Mouse (Mus musculus): ENCODE measurements around the gene 1700001O22Rik. TPM values are rescaled to one million over a fixed set of nuclear protein-coding genes. Genes with fewer than 3 reads are reported as not detected.

The 1700001O22Rik gene
- polyA plus RNA-seq, 1 experiment from 2014 or later: 1.3 TPM

DNA sequence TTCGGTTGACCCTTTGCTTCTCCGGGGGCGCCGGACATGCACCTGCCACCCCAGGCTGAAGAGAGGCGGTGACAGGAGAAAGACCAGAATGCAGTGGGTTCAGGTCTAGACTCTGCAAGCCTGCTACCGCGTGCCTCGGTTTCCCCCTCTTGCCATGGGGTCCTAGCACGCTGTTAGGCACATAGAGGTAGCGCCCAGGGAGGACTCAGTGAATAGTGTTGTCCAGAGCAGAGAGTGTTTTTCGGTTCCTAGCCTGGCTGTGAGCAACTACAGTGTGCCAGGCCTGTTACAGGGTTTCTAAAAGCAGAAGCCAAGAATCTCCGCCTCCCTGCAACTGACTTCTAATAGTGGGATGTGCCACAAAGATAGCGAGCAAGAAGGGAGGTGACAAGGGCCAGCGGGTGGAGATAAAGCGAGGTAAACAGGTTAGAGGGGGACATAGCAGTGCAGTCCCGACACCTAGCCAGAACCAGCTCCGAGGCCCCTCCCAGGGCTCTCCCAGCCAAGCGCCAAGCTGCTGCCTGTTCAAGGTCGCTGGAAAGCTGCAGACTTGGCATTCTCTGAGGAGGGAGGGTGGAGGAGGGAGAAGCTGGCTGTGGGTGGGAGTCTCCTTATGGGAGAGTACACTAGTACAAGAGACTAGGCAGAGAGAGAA is 31.5 kb downstream of the 1700001O22Rik start:
- WGBS: 7% methylated on average over 19 of the region's 19 CpGs
- ATAC-seq: peak; percentile 57

GRCm38 (mm10) chr2:30771368-30771805 is 32.1 kb downstream of the 1700001O22Rik start:
- Histone ChIP-seq H3K27ac (peak overlapping the region; percentile 88), H3K9me3 (no peaks in the 10 kb centered on the region), H3K4me3 (replicated peaks) (peak overlapping the region; percentile 41), H3K36me3 (no peaks in the 10 kb centered on the region), H3K4me1 (replicated peaks) (peaks cover 37% of the 10 kb centered on the region), H3K27me3 (no peaks in the 10 kb centered on the region), H3K9ac (replicated peaks) (peak overlapping the region; percentile 76), H3K4me2 (replicated peaks) (peak overlapping the region; percentile 71)
- 0% methylated on average over 50 of the region's 51 CpGs for WGBS
- peak; percentile 51 for ATAC-seq

More for the DNA sequence above, 31.5 kb downstream of the 1700001O22Rik start:
- no peaks in the 10 kb centered on the region for H3K27me3 ChIP-seq
- H3K27ac ChIP-seq: peak overlapping the region; percentile 88
- no peaks in the 10 kb centered on the region for H3K36me3 ChIP-seq
- peaks cover 37% of the 10 kb centered on the region for H3K4me1 ChIP-seq (replicated peaks)
- H3K9me3 ChIP-seq: no peaks in the 10 kb centered on the region
- H3K4me3 ChIP-seq (replicated peaks): peak overlapping the region; percentile 41
- peak overlapping the region; percentile 71 for H3K4me2 ChIP-seq (replicated peaks)
- peak overlapping the region; percentile 76 for H3K9ac ChIP-seq (replicated peaks)

GRCm38 (mm10) chr2:30769187-30769586 is 34.3 kb downstream of the 1700001O22Rik start:
- Histone ChIP-seq H3K4me3 (replicated peaks) (no peak overlapping the region), H3K9me3 (0 out of 2 replicates have a peak, but pooled peaks cover 6% of the 10 kb centered on the region), H3K27me3 (no peaks in the 10 kb centered on the region), H3K4me2 (replicated peaks) (no peak overlapping the region), H3K4me1 (replicated peaks) (peaks cover 37% of the 10 kb centered on the region), H3K9ac (replicated peaks) (no peak overlapping the region), H3K36me3 (no peaks in the 10 kb centered on the region), H3K27ac (no peak overlapping the region)
- ATAC-seq: no peak
- 60% methylated on average over 6 of the region's 6 CpGs for WGBS

GRCm38 (mm10) chr2:30768529-30768928 is 34.9 kb downstream of the 1700001O22Rik start:
- no peak for ATAC-seq
- Histone ChIP-seq H3K36me3 (no peaks in the 10 kb centered on the region), H3K4me3 (replicated peaks) (no peak overlapping the region), H3K27me3 (no peaks in the 10 kb centered on the region), H3K9ac (replicated peaks) (no peak overlapping the region), H3K4me1 (replicated peaks) (peaks cover 37% of the 10 kb centered on the region), H3K9me3 (0 out of 2 replicates have a peak, but pooled peaks cover 6% of the 10 kb centered on the region), H3K4me2 (replicated peaks) (no peak overlapping the region), H3K27ac (no peak overlapping the region)
- WGBS: 84% methylated on average over 5 of the region's 5 CpGs

GRCm38 (mm10) chr2:30767626-30768240 is 35.7 kb downstream of the 1700001O22Rik start:
- Histone ChIP-seq H3K4me2 (replicated peaks) (no peak overlapping the region), H3K27ac (0 out of 2 replicates have a peak overlapping the region, but pooled peaks have one; percentile 30), H3K4me3 (replicated peaks) (no peak overlapping the region), H3K9me3 (0 out of 2 replicates have a peak, but pooled peaks cover 8% of the 10 kb centered on the region), H3K27me3 (no peaks in the 10 kb centered on the region), H3K36me3 (no peaks in the 10 kb centered on the region), H3K4me1 (replicated peaks) (peaks cover 33% of the 10 kb centered on the region), H3K9ac (replicated peaks) (no peak overlapping the region)
- WGBS: 76% methylated on average over 7 of the region's 7 CpGs
- no peak for ATAC-seq

GRCm38 (mm10) chr2:30766446-30766845 is 37.0 kb downstream of the 1700001O22Rik start:
- no peak overlapping the region for H3K4me2 ChIP-seq (replicated peaks)
- 85% methylated on average over 5 of the region's 5 CpGs for WGBS
- no peak overlapping the region for H3K9ac ChIP-seq (replicated peaks)
- H3K36me3 ChIP-seq: no peaks in the 10 kb centered on the region
- peaks cover 13% of the 10 kb centered on the region; the same call in 1 of the 2 replicates for H3K9me3 ChIP-seq
- no peak overlapping the region for H3K27ac ChIP-seq
- H3K4me3 ChIP-seq (replicated peaks): no peak overlapping the region
- no peaks in the 10 kb centered on the region for H3K27me3 ChIP-seq
- H3K4me1 ChIP-seq (replicated peaks): peaks cover 20% of the 10 kb centered on the region
- no peak for ATAC-seq

DNA sequence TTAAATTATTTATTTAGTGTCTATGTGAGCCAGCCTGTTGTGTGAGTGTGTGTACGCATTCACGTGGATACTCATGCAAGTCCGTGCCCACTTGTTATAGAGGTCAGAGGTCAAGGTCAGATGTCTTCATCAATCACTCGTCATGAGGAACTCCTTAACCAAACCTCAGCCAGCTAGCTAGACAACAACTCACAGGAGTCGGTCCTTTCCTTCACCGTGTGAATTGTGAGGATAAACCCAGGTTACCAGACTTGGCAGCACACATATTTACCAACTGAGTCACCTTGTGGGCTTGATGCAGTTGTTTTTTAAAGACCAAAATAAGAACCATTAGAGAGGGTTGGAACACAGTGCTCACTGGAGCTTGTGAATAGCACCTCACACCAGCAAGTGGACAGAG is 42.8 kb downstream of the 1700001O22Rik start:
- H3K4me1 ChIP-seq (replicated peaks): peaks cover 33% of the 10 kb centered on the region
- no peak overlapping the region for H3K9ac ChIP-seq (replicated peaks)
- no peak overlapping the region for H3K4me2 ChIP-seq (replicated peaks)
- ATAC-seq: no peak
- H3K27ac ChIP-seq: no peak overlapping the region
- no peak overlapping the region for H3K4me3 ChIP-seq (replicated peaks)
- WGBS: 28% methylated on average over 6 of the region's 6 CpGs
- no peaks in the 10 kb centered on the region for H3K27me3 ChIP-seq
- H3K36me3 ChIP-seq: no peaks in the 10 kb centered on the region
- H3K9me3 ChIP-seq: peaks cover 16% of the 10 kb centered on the region

DNA sequence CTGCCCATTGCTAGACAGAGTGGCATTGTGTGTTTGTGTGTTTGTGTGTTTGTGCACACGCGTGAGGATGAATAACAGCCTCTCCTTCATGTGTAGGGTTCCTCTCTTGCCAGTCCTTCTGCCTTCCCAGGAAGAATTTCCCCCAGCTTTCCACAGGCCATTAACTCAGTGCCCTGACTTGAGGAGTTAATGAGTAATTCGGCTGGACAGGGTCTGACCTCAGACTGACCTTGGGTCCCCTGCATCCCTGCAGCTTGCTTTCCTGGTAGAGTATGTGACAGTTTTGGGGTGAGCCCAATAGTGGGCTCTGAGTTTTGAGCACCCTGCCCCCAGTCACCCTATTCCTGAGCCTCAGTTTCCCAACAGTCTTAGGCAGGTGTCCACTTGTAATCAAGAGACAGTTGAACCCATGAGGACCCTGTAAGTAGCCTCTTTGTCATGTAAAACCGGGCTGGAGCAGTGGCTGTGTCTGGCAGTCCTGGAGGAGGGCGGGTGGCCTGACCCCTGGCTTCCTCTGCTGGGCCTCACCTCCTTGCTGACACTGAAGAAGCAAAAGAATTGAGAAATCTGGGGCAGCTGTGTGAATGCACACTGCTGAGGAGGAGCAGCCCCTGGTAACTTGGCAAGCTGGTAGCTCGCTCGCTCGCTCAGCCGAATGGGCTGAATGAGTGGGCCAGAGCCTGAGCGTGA is 43.5 kb downstream of the 1700001O22Rik start:
- Histone ChIP-seq H3K4me3 (replicated peaks) (no peak overlapping the region), H3K27ac (no peak overlapping the region), H3K27me3 (no peaks in the 10 kb centered on the region), H3K9ac (replicated peaks) (no peak overlapping the region; the same call in 1 of the 2 replicates), H3K36me3 (no peaks in the 10 kb centered on the region), H3K4me2 (replicated peaks) (no peak overlapping the region), H3K4me1 (replicated peaks) (peaks cover 33% of the 10 kb centered on the region), H3K9me3 (peaks cover 18% of the 10 kb centered on the region)
- ATAC-seq: no peak
- WGBS: 32% methylated on average over 10 of the region's 10 CpGs

DNA sequence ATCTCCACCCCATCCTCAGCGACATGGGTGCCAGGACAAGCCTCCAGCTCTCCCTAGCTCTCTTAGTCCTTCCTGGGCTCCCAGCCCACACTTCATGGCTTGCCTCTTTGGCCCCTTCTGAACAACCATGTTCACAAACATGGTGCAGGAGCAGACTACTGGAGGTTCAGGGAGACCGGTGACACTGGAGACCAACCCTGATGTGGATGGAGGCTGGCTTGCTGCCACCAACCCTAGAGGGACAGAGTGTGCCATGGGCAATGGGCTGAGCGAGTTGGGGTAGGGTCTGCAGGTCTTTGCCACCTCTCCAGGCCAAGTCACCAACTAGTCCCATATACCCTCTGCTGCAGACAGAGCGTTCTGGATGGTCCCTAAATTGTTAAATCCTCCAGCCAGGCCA is 44.0 kb downstream of the 1700001O22Rik start:
- Histone ChIP-seq H3K27ac (peak overlapping the region; percentile 70; the same call in 1 of the 2 replicates), H3K9ac (replicated peaks) (no peak overlapping the region; the same call in 1 of the 2 replicates), H3K4me1 (replicated peaks) (peaks cover 33% of the 10 kb centered on the region), H3K36me3 (no peaks in the 10 kb centered on the region), H3K9me3 (peaks cover 13% of the 10 kb centered on the region), H3K4me3 (replicated peaks) (no peak overlapping the region), H3K4me2 (replicated peaks) (no peak overlapping the region), H3K27me3 (no peaks in the 10 kb centered on the region)
- no peak for ATAC-seq
- WGBS: 85% methylated on average over 4 of the region's 4 CpGs

DNA sequence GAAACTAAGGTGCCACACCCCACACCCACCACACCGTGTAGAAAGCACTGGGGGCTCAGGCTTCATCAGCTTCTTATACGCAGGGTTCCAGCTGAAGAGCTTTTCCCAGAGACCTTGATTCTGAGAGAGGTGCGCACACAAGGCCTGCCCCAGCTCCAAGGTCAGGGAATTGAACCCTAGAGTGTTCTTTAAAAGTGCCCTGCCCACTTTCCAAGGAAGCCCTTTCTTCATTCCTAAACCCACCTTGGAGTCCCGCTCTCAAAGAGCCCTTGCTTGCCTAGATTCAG is 44.4 kb downstream of the 1700001O22Rik start:
- Histone ChIP-seq H3K4me1 (replicated peaks) (peaks cover 33% of the 10 kb centered on the region), H3K9me3 (peaks cover 13% of the 10 kb centered on the region), H3K4me2 (replicated peaks) (no peak overlapping the region), H3K27ac (peak overlapping the region; percentile 70), H3K9ac (replicated peaks) (no peak overlapping the region), H3K36me3 (no peaks in the 10 kb centered on the region), H3K27me3 (no peaks in the 10 kb centered on the region), H3K4me3 (replicated peaks) (no peak overlapping the region)
- 37% methylated on average over 4 of the region's 4 CpGs for WGBS
- no peak for ATAC-seq

GRCm38 (mm10) chr2:30758341-30759087 is 44.9 kb downstream of the 1700001O22Rik start:
- H3K4me3 ChIP-seq (replicated peaks): no peak overlapping the region
- H3K27me3 ChIP-seq: no peaks in the 10 kb centered on the region
- H3K9me3 ChIP-seq: peaks cover 13% of the 10 kb centered on the region
- no peak overlapping the region for H3K4me2 ChIP-seq (replicated peaks)
- WGBS: 2% methylated on average over 17 of the region's 17 CpGs
- H3K27ac ChIP-seq: peak overlapping the region; percentile 70
- no peaks in the 10 kb centered on the region for H3K36me3 ChIP-seq
- peaks cover 33% of the 10 kb centered on the region for H3K4me1 ChIP-seq (replicated peaks)
- no peak overlapping the region for H3K9ac ChIP-seq (replicated peaks)
- peak; percentile 88 for ATAC-seq
